Mouse (Mus musculus) testis, adult 2 months (tissue): ENCODE results near the gene Arhgef3. TPM values are rescaled to one million over a fixed set of nuclear protein-coding genes. Genes with fewer than 3 reads are reported as not detected.
A peak's percentile ranks its signal among the peaks of the same experiment; 100 is the strongest.

Experiments used
- H3K27ac ChIP-seq: fragments of 200-500 bp; 2 replicates; pipeline ENCODE4 v1.5.1; 2012; ENCODE audit warnings: low read depth, low read length; ENCODE audit not compliant: control insufficient read depth, insufficient read depth
- H3K27me3 ChIP-seq: fragments of 200-500 bp; 2 replicates; pipeline ENCODE4 v1.6.1; 2012; ENCODE audit warnings: mild to moderate bottlenecking, low read length, moderate library complexity; ENCODE audit not compliant: control insufficient read depth, insufficient read depth
- H3K36me3 ChIP-seq: fragments of 200-500 bp; 2 replicates; pipeline ENCODE4 v1.6.1; 2012; ENCODE audit warnings: mild to moderate bottlenecking, low read length; ENCODE audit not compliant: control insufficient read depth, insufficient read depth
- H3K4me1 ChIP-seq: fragments of 200-500 bp; 2 replicates; pipeline ENCODE4 v1.6.1; 2012; ENCODE audit warnings: low read length; ENCODE audit not compliant: control insufficient read depth, insufficient read depth
- H3K4me3 ChIP-seq: fragments of 200-500 bp; 2 replicates; pipeline ENCODE4 v1.5.1; 2012; ENCODE audit warnings: low read depth, mild to moderate bottlenecking, low read length, moderate library complexity, mixed read lengths; ENCODE audit not compliant: control insufficient read depth
- CTCF ChIP-seq: fragments of 200-500 bp; IDR thresholded peaks from 2 replicates; pipeline ENCODE4 v1.5.1; 2012; ENCODE audit warnings: low read depth, mild to moderate bottlenecking, inconsistent platforms, low read length, moderate library complexity; ENCODE audit not compliant: control insufficient read depth, insufficient read depth, insufficient replicate concordance
- POLR2A ChIP-seq: fragments of 200-500 bp; IDR thresholded peaks from 2 replicates; pipeline ENCODE4 v1.6.1; 2012; ENCODE audit warnings: low read depth, mild to moderate bottlenecking, inconsistent platforms, low read length, moderate library complexity; ENCODE audit not compliant: control insufficient read depth
- polyA plus RNA-seq: library from polyadenylated mRNA; depleted of rRNA; stranded (reverse); fragments of >200 nt; gene quantifications from 2 replicates; pipeline ENCODE4 v1.2.3, GENCODE M21; 2012

Gene Arhgef3
- polyA plus RNA-seq, 1 experiment, result 7.7 TPM

- Histone ChIP-seq H3K4me3 (no peak overlapping the region), H3K36me3 (no peaks in the 10 kb centered on the region), H3K4me1 (no peaks in the 10 kb centered on the region; the same call in 1 of the 2 replicates), H3K27me3 (no peaks in the 10 kb centered on the region), H3K27ac (no peak overlapping the region)
- TF ChIP-seq CTCF (peak; percentile 46; the same call in 1 of the 2 replicates), POLR2A (no peak)
Measured at GRCm38 (mm10) chr14:27192450-27192849, 77.8 kb downstream of the Arhgef3 start.

- Histone ChIP-seq H3K4me1 (no peaks in the 10 kb centered on the region; the same call in 1 of the 2 replicates), H3K27me3 (no peaks in the 10 kb centered on the region)
Measured at GRCm38 (mm10) chr14:27196980-27197379, 82.3 kb downstream of the Arhgef3 start.

GRCm38 (mm10) chr14:27198490-27199089 lies 83.9 kb downstream of the Arhgef3 start:
- no peak for TF ChIP-seq CTCF
- Histone ChIP-seq H3K4me3 (no peak overlapping the region), H3K4me1 (no peaks in the 10 kb centered on the region), H3K27ac (no peak overlapping the region), H3K27me3 (no peaks in the 10 kb centered on the region), H3K36me3 (no peaks in the 10 kb centered on the region)

More at GRCm38 (mm10) chr14:27196980-27197379, 82.3 kb downstream of the Arhgef3 start:
- Histone ChIP-seq H3K36me3 (no peaks in the 10 kb centered on the region), H3K27ac (no peak overlapping the region), H3K4me3 (no peak overlapping the region)
- TF ChIP-seq POLR2A (no peak), CTCF (no peak)

- H3K36me3 ChIP-seq, result no peaks in the 10 kb centered on the region
- no peak overlapping the region for H3K4me3 ChIP-seq
- H3K27ac ChIP-seq, result no peak overlapping the region
- no peak for TF ChIP-seq POLR2A
- no peak for TF ChIP-seq CTCF
- no peaks in the 10 kb centered on the region for H3K27me3 ChIP-seq
- no peaks in the 10 kb centered on the region for H3K4me1 ChIP-seq
Measured at GRCm38 (mm10) chr14:27199119-27199518, 84.4 kb downstream of the Arhgef3 start.

GRCm38 (mm10) chr14:27199870-27200269 lies 85.2 kb downstream of the Arhgef3 start:
- H3K27me3 ChIP-seq, result no peaks in the 10 kb centered on the region
- H3K4me1 ChIP-seq, result no peaks in the 10 kb centered on the region
- no peak overlapping the region for H3K4me3 ChIP-seq
- H3K27ac ChIP-seq, result no peak overlapping the region
- TF ChIP-seq CTCF (no peak), POLR2A (no peak)
- no peaks in the 10 kb centered on the region for H3K36me3 ChIP-seq

- TF ChIP-seq CTCF (no peak), POLR2A (no peak)
- H3K27me3 ChIP-seq, result no peaks in the 10 kb centered on the region
- no peaks in the 10 kb centered on the region for H3K4me1 ChIP-seq
Measured at GRCm38 (mm10) chr14:27200743-27201576, 86.3 kb downstream of the Arhgef3 start.

GRCm38 (mm10) chr14:27201824-27202223 lies 87.1 kb downstream of the Arhgef3 start:
- Histone ChIP-seq H3K27me3 (no peaks in the 10 kb centered on the region), H3K4me3 (no peak overlapping the region), H3K27ac (no peak overlapping the region), H3K4me1 (no peaks in the 10 kb centered on the region), H3K36me3 (no peaks in the 10 kb centered on the region)
- TF ChIP-seq POLR2A (no peak), CTCF (no peak)

More at GRCm38 (mm10) chr14:27200743-27201576, 86.3 kb downstream of the Arhgef3 start:
- H3K27ac ChIP-seq, result no peak overlapping the region
- H3K36me3 ChIP-seq, result no peaks in the 10 kb centered on the region
- no peak overlapping the region for H3K4me3 ChIP-seq

- Histone ChIP-seq H3K4me3 (no peak overlapping the region), H3K36me3 (no peaks in the 10 kb centered on the region), H3K27me3 (no peaks in the 10 kb centered on the region), H3K4me1 (no peaks in the 10 kb centered on the region), H3K27ac (no peak overlapping the region)
- no peak for TF ChIP-seq CTCF
- no peak for TF ChIP-seq POLR2A
Measured at GRCm38 (mm10) chr14:27204704-27205103, 90.0 kb downstream of the Arhgef3 start.
